Mouse (Mus musculus): ENCODE measurements around the gene Prl7c1.
"Not testable (repeated sequence)": the region's sequence is repeated elsewhere in the genome, so short reads cannot be mapped to it uniquely, and the experiment has no call there.

Prl7c1 gene

DNA sequence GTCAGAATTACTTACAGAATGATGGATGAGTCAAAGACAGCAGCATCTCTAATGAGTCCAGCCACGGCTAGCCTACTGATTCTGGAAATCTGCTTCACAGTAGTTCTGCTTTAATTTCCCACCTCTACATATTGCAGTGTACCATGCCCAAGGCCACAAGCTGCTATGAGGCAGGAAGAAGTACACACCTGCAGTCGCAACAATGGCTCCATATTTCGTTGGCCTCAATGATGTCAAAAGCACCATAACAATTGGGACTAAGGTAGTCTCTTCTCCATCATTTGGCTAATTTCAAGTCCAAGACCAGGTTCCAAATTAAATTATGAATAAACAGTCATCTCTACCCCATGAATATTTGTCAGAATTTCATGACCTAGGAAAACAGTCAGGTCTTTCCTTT lies at the start of gene Prl7c1:
Gene Prl7c1 (minus strand): TSS at position 101 of the 400 bp plus-strand sequence.
- not testable (repeated sequence) for DNase-seq (ENCODE audit: low read depth)

DNA sequence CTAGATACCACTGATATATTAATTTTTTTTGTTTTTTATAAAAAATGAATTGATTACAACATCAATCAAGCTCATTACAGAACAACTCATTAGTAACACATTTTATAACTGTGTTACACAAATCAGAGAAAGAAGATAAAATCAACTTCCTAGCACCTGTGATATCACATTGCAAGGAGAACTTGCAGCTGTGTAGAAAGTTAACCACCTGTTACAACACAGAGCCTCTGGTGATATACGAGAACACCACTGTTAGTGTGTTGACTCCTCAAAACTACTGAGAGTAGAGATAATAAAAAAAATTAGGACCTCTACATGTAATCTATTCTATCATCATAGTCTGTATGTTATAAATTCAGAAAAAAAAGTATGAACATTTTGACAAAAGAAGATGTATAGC lies 22.2 kb upstream of the Prl7c1 start:
- DNase-seq (ENCODE audit: low read depth), result no peak

DNA sequence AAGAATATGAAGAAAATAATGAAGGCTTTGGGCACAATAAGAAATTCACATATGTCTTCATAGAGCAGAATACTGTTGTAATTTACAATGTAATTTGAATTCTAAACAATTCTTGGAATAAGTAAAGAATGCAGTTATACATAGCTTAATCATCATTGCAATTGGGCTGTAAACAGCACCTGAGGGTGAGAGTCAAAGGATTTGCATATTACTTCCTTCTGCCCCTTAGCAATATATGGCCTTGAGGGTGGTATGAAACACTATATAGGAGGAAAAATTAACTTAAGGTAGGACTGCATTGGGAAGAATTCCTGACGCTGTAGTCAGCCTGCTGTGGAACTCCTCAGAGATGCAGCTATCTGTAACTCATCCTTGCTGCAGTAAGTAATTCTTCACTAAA lies 20.8 kb upstream of the Prl7c1 start, which contains the start of gene Prl2a1:
Gene Prl2a1 (plus strand): TSS at position 301 of the 400 bp plus-strand sequence.
- no peak for DNase-seq (ENCODE audit: low read depth)

DNA sequence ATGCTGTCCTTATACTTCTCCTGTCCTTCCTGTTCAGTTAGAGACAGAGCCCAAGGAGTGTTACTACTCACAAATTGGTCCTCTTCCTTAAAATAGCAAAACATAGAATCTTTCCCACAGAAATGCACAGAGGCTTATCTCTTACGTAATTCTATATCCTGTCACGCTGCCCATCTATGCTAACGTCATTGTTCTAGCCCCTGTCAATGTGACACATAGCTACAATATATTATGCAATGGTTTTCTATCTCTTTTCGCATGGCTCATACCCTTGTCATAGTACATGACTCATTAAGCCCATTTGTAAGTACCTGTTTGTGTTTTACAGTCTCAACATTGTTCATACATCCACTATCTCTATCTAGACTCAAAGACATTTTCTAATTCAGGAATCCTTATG lies 18.7 kb upstream of the Prl7c1 start:
- no peak for DNase-seq (ENCODE audit: low read depth)

DNA sequence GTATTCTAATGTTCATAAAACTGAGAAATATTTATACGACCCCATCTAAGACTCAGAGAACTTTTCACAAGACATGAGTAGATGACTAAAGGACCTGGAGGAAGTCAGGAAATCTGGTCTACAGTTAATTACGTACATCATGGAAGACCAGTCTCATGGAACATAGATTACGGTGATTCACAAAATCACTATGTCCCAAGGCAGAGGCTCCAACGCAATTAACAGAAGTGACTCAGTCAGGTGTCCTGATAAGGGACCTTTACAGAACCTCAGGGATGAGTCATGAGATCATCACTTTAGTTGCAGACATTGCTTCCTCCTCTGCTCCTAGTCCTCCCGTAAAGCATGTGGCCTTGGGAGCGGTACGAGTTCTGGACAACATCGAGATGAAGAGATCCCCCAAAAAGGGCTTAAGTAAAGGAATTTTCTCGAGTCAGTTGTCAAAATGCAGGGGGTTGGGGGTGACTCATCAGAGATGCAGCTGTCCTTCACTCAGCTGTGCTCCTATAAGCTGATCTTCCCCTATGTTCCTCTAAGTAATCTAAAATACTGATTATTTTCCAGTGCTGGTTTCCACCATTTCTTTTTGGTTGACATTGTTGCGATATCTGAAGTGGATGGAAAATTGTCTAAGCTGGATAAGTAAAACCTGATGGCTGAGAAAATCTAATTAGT lies 46.0 kb downstream of the Prl7c1 start:
- no peak for DNase-seq (ENCODE audit: low read depth)

DNA sequence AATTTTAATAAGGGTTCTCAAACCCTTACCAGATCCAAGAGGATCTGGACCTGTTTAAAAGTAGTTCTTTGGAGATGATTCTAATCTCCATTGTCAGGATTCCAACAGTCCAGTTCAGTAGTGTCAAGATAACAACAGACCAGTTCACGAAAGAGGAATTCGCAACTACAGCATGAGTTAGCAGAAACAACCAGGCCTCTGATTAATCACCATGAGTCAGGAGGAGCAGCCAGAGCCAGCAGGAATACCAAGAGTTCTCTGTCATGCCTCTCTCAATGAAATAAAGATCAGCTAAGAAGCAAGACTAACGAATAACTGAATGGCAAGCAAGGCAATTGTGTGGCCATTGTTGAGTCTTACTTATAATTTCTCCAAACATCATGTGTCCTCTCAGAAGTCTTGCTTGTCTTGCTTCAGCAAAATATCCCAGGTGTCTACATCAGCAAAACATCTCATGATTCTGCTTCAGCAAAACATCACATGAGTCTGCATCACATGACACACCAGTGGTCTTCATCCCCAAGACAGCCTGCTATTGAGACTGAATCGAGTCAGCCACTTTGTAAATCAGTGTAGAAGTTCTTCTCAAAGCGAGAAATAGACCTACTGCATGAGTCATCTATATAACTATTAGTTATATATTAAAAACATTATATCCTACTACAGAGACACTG lies 50.2 kb downstream of the Prl7c1 start:
- DNase-seq (ENCODE audit: low read depth), result peak; percentile 73

DNA sequence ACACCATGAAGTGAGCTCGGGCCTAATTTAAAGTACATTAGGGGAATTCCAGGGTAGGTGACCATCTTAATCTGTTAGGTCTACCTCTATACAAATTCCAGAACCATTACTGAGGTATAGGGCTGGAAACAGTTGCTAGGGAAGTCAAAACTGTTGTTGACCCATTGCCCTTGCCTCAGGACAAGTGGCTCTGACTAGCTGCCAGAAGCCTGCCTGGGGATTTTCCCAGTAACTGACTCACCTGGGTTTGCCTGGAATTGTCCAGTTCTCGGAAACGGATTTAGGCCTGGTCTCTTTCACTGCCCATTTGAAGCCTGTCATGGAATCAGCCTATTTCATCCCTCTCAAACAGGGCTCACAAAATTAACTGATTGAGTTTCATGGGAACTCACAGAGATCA lies 55.5 kb downstream of the Prl7c1 start:
- not testable (repeated sequence) for DNase-seq (ENCODE audit: low read depth)

All from fibroblast of lung, adult 2 months (primary cell).